Mouse (Mus musculus): ENCODE results near the gene 1700023F06Rik.

DNA sequence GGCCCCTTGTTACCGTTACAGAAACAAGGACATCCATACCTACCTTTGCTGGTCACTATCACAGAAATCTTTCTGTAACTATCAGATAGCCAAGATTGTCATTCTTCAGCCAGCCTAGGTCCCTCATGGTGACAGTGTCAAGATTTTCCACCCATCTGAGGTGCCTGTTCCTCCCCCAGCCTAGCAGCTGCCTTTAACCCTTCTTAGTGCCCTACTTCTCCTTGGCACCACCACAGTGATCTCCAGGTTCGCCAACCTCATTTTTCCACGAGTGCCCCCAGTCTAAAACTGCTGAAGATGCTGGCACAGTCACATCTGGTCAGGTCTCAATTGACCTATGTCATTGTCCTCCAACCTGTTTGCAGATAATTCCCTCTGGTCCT lies 38.3 kb downstream of the 1700023F06Rik start:
- TF ChIP-seq CTCF (IDR thresholded peaks at IDR 0.05; ENCODE audit: insufficient read depth, low read length) (no peak), POLR2A (IDR thresholded peaks at IDR 0.05; ENCODE audit: borderline replicate concordance, extremely low read depth, low read depth, low read length) (no peak)

All from lung, adult 2 months (tissue).